Mouse (Mus musculus) heart, adult 8-10 months (tissue): ENCODE results near the gene Tspan33. TPM values are rescaled to one million over a fixed set of nuclear protein-coding genes. Genes with fewer than 3 reads are reported as not detected.
A peak's percentile ranks its signal among the peaks of the same experiment; 100 is the strongest.
"Not testable (repeated sequence)": the region's sequence is repeated elsewhere in the genome, so short reads cannot be mapped to it uniquely, and the experiment has no call there.

ENCODE experiments used
- DNase-seq: peaks from one replicate; pipeline ENCODE4 v3.0.0; 2022; ENCODE audit warnings: low spot score
- total RNA-seq, 4 experiments: library from RNA; stranded (reverse); gene quantifications; 2 replicates each; pipeline ENCODE4 v1.2.4; 2022

Gene Tspan33
- total RNA-seq, result 1 to 10 TPM; 2.0 to 2.7 (median 2.3) TPM

DNA sequence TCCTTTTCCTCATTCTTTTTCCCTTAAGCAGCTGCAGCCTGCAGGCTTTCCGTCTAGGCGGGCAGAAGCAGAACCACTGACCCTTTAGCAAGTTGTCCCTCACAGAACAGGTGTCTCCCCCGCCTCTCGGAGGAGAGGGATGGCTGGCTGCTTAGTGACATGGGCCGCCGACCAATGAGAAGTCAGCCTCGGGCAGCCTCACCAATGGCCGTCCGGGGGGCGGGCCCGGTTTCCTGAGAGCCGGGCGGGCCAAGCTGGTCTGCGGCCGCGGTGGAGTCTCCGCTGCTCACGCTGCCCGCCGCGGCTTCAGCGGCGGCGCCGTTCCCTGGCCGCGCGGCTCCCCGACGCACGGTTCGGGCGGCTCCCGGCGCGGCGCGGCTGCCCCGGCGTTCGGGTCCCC, at the start of gene Tspan33:
Gene Tspan33 (plus strand): TSS at position 270 of the 400 bp plus-strand sequence.
- DNase-seq, result peak; percentile 90

DNA sequence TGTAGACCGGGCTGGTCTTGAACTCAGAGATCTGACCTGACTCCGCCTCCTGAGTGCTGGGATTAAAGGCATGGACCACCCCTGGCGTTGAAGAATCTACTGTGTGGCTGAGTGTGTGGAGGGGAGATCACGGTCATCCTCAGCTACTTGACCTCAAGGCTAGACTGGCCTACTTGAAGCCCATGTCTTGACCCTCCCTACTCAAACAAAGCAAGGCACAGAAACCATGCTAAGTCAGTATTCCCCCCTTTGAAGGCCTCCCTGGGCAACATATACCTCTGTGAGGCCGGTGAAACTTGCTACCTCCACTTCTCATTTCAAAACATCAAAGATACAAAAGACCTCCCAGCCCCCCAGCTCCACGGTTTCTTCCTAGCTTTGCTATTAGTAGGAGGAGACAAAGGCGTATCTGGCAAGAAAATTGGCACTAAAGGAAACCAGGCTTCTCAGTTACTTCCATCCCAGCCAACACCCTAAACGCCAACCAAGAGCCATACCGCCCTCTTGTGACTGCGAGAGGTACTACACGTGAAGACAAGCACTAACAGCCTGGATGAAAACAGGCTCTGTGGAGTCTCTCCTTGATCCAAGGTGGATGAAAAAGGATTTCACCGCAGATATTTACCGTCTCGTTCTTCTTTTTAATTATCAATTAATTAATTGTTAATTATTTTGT, 44.4 kb upstream of the Tspan33 start:
- peak; percentile 85 for DNase-seq

DNA sequence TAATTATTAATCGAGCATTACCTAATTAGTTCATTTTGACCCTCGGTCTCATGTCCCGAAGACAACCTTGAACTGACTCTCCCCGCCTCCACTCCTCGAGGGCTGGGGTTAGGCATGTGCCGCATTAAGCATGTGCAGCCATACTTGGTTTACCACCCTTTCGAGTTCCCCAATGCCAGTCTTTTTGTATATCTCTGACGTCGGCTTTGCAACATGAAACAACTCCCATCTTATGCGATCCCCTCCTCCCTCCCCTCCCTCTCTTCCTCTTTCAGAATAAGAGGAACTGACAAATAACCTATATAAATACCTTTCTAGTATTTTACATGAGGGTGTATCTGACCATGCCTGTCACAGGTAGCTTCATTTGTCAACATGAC, 43.9 kb upstream of the Tspan33 start:
- DNase-seq, result no peak

DNA sequence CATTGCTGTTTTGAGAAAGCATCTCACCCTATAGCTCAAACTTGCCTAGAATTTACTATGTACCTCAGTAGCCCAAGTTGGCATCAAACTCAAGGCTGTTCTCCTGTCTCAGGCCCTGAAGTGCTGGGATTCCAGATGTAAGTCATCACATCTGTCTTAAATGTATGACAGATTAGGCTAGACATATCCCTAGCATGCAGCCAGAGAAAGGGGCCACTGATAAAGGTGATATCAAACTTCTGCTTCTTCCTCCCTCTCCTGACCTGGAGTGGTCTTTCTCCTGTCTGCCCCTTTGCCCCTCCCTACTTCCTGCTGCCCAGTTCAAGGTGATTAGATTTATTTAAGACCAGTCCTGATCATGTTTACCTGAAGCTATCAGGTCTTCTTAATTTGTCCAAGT, 40.8 kb upstream of the Tspan33 start:
- DNase-seq, result no peak

DNA sequence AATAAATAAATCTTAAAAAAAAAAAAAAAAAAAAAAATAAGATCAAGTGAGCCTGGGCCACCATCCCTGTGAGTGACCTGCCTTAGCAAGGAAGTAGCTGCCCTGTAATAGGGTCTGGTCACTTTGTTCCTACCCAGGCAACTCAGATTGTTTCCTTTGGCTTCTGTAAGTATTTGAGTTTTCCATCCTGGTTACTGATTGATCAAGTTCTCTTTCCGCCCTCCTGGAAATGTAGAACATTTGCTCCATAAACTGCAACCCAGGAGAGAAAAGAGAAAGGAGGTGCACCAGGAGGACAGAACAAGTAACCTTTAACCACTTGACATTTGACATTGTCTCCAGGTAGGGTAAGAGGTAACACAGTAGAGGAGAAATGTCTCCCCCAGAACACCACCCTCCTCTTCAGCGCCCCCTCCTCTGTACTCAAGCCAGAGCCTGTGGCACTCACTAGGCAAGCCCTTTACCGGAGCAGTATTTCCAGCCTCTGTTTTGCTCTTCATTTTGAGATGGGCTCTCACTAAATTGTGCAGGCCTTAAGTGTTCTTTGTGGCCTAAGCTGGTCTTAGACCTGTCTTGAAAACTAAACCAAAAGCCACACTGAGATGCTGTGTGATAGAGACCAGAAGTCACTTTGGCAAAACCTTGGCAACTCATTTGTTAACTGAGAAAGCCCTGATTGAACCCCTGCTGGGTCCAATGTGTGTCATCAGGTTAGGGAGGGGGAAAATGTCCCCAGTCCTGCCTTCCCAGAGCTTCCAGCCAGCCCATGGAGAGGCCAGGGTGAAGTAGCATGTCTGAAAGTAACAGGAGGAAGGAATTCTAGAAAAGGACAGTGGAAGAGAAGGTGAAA, 35.2 kb upstream of the Tspan33 start:
- no peak for DNase-seq

DNA sequence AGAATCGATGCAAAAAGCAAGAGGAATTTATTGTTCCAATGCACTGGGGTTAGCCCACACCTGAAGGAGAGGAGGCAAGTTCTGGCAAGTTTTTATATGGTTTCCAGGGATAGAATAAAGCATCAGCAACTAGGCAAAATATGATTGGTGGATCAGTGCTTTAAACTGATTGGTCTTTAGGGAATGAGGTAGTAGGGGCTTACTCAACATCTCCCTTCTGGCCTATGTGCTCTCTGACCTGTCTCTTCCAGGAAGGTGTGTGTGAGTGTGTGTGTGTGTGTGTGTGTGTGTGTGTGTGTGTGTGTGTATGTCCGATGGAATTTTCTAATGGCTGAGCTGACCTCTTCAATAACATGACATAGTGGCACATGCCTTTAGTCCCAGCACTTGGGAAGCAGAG, 34.1 kb upstream of the Tspan33 start:
- DNase-seq, result no peak

DNA sequence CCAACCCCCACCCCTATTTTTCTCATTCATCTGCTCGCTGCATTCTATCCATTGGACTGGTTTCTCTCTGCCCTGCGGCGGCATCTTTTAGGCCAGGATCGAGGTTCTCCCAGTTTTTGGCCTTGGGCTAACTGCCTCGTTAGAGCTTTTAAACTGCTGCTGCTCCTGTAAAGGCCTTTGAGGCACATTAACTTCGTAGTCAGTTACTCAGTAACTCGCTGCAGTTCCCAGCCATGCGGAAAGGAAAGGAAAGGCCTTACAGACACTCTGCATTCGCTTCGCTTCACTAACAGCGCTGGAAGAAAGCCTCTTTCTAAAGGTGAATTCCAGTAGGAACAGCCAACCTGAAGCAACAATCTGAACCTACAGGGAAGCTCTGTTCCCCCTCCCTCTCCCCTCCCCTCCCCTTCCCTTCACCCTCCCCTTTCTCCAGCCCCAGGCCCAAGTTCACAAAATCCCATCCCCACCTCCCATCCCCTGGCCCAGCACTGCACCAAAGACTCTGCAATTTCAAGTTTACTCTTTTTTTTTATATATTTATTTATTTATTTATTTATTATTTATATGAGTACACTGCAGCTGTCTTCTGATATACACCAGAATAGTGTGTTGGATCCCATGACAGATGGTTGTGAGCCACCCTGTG, 33.2 kb upstream of the Tspan33 start:
- DNase-seq, result no peak

DNA sequence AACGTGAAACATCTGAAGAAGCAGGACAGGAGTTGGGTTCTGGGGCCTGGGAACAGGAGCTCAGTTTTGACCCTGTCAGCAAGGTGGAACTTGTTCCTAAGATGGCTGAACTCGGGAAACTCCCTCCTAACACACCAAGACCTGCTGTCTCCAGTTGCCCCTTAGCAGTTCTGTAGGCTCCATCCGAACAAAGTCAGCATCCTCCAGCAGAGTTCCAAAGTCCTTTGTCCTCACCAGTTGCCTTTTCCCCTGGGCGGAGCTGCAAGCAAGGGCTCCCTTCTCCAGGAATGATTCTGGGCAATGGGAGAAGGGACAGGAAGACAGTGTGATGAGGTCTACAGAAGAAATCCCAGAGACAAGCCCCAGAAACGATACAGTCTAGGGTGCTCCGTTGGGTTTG, 26.8 kb upstream of the Tspan33 start:
- DNase-seq, result no peak

DNA sequence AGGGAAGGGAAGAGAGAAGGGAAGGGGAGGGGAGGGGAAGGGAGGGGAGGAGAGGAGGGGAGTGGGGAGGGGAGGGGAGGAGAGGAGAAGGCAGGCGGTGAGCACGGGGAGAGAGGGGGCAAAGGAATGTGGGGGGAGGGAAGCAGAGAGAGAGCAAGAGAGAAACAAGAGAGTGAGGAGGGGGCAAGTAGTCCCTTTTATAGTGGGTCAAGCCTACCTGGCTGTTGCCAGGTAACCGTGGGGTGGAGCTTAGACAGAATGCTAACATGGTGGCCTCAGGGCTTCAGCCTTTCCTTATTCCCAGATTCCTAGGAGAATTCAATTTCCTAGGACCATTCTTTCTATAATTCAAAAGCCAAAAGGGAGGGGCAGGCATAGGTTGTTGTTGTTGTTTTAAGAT, 22.3 kb upstream of the Tspan33 start:
- DNase-seq, result no peak

DNA sequence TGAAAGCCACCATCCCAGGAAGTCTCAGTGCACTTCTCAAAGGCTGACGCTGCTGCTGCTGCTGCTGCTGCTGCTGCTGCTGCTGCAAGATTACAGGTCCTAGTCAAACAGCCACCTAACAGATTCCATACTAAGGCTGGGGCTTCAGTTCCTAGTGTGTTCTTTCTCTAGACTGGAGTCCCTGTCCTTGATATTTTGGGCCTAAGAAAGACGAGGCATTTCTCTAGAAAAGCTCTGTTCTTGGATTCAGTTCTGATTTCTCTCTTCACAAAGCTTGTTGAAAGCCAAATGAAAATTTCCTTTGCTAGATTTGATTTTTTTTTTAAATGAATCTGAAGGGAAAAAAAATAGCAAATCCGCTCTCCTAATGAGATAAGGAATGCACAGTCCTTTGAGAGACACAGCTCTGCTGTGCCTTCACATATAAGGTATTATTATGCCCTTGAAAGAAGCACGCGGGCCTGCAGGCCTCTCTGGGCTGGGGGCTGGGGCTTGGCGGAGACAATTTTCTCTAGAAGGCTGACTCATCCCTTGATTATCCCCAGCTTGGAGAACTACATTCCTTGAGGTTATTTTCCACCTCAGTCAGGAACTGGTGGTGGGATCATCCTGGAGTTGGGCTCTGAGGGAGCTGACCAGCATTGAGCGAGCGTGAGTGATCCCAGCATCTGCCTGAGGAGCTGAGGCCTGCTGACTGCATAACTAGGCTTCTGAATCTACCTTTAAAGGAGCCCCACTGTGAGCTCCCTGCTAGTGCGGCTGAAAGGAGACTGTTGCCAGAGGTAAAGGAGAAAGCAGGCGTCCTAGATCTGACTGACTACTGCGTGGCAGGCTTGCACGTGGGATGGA, 21.2 kb upstream of the Tspan33 start:
- DNase-seq, result no peak

DNA sequence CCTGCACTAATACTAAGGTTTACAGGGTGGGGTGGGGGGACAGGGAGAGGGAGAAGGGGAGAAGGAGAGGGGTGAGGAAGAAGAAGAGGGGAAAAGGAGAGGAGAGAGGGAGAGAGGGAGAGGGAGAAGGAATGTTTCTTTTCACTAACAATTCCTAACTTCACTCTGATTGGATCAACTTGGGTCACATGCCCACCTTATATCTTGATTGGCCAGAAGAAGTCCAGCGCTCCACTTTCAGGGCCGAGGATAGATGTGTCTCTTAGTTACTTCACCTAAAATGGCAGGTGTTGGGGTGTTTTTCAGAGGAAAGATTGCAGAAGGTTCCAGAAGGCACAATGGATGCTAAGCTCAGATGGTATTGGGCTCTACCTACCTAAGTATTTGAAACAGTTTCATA, 20.3 kb upstream of the Tspan33 start:
- DNase-seq, result no peak

DNA sequence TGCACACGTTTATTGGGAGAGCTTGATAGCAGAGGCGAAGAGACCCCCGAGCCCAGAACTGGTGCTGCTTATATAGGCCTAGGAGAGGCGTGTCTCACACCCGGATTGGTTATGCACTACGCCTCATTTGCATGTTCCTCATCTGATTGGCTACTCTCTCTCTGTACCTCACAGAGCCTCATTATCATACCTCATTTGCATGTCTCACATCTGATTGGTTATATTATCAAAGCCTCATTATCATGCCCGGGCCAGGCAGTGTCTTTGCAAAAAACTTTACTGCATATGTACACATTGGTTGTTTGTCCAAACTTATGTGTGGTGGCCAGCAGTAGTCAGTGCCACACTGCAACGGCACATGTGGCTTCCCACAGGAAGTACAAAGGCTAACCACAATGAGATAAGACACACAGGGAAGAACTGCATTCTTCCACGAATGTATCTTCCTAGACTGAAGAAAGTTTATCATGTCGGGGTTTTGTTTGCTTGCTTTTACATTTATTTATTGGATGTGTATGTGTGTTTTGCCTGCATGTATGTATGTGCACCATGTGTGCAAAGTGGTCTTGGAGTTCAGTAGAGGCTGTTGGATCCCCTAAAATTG, 14.0 kb upstream of the Tspan33 start:
- not testable (repeated sequence) for DNase-seq

DNA sequence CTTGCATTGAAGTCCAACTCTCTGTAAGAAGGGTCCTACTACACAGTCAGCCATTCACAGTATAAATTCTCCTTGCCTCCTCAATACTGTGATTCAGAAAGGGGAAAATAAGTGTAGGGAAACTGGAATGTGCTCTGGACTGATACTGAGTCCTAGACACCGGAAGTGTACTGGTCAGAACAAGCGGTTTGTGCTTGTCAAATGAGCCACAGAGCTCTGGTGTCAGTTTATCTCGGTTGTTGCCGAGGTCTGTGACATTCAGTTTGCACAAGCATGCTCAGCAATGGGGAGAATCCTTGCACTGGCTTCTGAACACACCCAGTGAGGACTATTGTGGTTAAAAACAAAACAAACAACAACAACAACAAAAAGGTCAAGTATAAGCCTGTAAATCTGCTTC, 12.2 kb upstream of the Tspan33 start:
- DNase-seq, result no peak

DNA sequence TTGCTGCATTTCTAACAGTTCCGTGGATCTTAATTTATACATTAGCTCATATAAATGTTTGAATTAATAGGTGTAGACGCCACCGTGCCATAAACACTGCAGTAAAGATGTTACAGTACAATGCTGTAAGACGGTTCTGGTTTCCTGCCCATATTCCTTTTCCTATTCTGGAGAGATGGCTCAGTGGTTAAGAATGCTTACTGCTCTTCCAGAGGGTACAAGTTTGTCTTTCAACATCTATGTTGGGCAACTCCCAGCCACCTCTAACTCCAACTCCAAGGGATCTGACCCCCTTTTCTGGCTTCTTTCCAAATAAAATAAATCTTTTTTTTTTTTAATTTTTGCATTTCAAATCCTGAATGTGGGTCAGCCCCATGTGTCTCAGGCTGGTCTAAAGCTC, 9.3 kb upstream of the Tspan33 start:
- DNase-seq, result no peak

DNA sequence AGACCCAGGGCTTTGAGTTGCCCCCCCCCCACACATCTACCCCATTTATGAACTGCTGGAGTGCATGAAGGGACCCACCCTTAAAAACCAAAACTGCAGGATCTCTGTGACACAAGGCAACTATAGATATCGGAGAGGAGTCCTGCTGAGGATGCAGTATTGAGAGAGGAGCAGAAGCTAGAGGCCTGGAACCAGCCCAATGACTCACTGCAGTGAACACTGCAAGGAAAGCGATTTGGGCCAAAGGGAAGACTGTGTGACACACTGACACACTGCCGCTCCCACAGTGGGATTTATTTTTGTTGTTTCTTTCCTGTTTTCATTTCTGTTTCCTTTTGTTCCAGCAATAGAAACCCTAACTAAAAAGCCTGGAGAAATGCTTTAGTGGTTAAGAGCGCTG, 8.1 kb upstream of the Tspan33 start:
- DNase-seq, result no peak

DNA sequence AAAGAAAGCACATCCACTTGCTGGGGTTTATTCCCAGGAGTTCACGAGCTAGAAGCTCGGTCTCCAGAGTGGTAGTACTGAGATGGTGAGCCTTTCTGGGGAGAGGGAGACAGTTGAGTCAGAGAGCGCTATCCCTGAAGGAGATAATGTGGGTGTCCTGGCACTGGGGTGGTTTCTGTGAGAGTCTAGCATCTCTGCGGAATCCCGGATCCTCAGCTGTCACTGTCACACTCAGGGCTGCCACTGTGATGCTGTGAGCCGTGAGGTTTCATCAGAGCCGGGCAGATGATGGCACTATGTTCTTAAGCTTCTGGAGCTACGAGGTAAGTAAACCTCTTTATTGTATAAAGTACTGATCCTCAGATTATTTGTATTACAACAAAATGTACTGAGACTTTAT, 4.6 kb upstream of the Tspan33 start:
- DNase-seq, result no peak

DNA sequence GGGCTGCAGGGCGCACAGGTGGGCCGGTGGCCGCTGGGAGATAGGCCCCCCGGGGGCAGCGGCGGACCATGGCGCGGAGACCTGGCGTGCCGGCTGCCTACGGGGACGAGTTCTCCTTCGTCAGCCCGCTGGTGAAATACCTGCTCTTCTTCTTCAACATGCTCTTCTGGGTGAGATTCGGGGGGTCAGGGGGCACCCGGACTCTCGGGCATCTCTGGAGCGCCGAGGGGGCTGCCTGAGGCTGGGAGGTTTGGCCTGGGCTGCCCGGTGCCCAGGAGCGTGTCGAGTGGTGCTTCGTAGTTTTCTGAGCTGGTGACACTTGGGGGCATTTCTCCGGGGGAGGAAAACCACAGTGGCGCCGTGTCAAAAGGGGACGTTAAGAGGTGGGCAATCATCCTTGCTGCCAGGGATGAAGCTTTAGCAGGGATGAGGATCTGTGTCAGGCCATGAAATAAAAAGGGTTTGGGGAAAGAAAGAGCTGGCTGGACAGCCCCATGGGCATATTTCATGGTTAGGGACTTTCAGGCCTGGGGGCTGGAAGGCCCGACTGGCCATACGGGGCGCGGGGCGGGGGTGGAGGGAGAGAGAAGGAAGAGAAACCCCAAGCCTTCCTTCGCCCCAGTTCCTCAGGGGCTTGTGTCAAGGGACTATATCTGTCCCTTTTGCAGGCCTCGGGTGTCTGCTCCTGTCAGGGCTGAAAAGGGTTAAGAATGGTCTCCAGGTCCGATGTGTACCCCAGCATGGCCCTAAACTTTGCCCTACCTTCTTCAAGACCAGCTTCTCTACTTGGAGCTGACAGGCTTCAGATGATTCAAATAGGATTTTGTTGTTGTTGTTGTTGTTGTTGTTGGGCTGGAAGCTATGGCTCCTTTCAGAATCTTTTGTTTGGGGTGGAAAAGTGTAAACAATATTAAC, 610 bp downstream of the Tspan33 start:
- no peak for DNase-seq

DNA sequence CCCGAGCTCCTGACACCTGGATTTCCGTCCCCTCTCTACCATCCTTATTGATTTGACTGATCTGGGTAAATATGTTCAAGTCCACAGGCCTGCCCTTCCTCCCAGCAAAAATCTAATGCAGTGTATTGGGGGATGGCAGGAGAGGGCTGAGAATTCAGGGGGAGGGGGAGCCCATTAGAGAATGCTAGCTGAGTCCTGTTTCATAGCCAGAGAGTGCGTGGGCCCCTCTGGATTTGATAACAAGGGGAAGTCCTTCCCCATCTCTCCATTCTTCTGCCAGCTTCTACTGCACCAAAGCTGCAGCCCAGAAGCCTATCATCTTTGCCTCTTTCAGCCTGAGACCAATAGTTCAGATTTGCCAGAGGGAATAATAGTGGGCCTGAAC, 1.3 kb downstream of the Tspan33 start:
- no peak for DNase-seq

DNA sequence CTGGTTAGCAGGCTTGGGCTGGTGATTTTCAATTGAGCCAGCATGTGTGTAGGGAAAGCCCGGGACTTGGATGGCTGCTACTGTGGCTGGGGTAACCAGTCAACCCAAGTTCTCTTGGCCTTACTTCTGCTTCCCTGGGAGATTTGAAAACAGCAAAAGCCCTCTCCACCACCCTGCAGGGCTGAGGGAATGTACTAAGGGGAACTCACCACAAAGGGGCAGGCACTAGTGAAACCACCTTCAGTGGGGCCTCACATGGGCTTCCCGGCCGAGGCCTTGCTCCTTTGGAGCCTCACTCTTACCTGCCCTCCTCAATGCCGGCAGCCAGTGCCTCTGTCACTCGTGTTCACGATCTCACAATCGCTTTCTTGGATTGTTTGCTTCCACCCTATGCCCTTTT, 2.0 kb downstream of the Tspan33 start:
- DNase-seq, result no peak

DNA sequence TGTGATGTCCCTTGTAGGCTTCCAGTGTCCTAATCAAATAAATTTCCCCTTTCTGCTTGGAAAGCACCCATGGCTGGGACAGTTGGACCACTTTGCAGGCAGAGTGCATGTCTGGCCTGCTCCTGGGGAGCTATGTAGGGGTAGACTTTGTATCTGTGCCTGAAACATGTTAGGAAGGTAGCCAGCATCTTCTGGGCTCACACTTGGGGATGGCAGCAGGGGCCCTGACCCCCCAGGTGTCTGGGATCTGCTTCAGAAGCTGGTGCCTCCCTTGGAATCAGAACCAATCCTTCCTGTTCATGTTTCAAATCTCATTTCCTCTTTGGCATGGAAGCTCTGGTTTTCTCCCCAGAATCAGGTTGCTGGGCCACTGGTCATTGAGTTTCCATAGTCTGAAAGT, 3.1 kb downstream of the Tspan33 start:
- no peak for DNase-seq
